Mouse (Mus musculus): ENCODE data around the gene Gm17018.

Gm17018 gene

GRCm38 (mm10) chr19:45549128-45549915, 11.1 kb upstream of the Gm17018 start:
- no peak for DNase-seq

GRCm38 (mm10) chr19:45549948-45550347, 10.5 kb upstream of the Gm17018 start:
- no peak for DNase-seq

- no peak for DNase-seq
Observed at GRCm38 (mm10) chr19:45552187-45552586, 8.2 kb upstream of the Gm17018 start.

GRCm38 (mm10) chr19:45554136-45554535, 6.3 kb upstream of the Gm17018 start:
- DNase-seq: no peak

GRCm38 (mm10) chr19:45565925-45566715, 5.7 kb downstream of the Gm17018 start:
- DNase-seq: no peak

- no peak for DNase-seq
Observed at GRCm38 (mm10) chr19:45567367-45567766, 7.0 kb downstream of the Gm17018 start.

- DNase-seq: no peak
Observed at GRCm38 (mm10) chr19:45573033-45573432, 12.6 kb downstream of the Gm17018 start.

- peak; percentile 69 for DNase-seq
Observed at GRCm38 (mm10) chr19:45573861-45574267, 13.4 kb downstream of the Gm17018 start.

GRCm38 (mm10) chr19:45574339-45574898, 14.0 kb downstream of the Gm17018 start:
- DNase-seq: no peak

- no peak for DNase-seq
Observed at GRCm38 (mm10) chr19:45574941-45575631, 14.7 kb downstream of the Gm17018 start.

GRCm38 (mm10) chr19:45575632-45576001, 15.2 kb downstream of the Gm17018 start:
- no peak for DNase-seq

GRCm38 (mm10) chr19:45577141-45577750, 16.8 kb downstream of the Gm17018 start:
- no peak for DNase-seq

GRCm38 (mm10) chr19:45578976-45579375, 18.6 kb downstream of the Gm17018 start:
- DNase-seq: no peak

- DNase-seq: no peak
Observed at GRCm38 (mm10) chr19:45579416-45579815, 19.0 kb downstream of the Gm17018 start.

- no peak for DNase-seq
Observed at GRCm38 (mm10) chr19:45580235-45580634, 19.8 kb downstream of the Gm17018 start.

- DNase-seq: no peak
Observed at GRCm38 (mm10) chr19:45581257-45581656, 20.8 kb downstream of the Gm17018 start.

- no peak for DNase-seq
Observed at GRCm38 (mm10) chr19:45582161-45582560, 21.7 kb downstream of the Gm17018 start.

GRCm38 (mm10) chr19:45583136-45583535, 22.7 kb downstream of the Gm17018 start:
- DNase-seq: no peak

GRCm38 (mm10) chr19:45584856-45585620, 24.6 kb downstream of the Gm17018 start:
- DNase-seq: no peak

- DNase-seq: no peak
Observed at GRCm38 (mm10) chr19:45586850-45587249, 26.4 kb downstream of the Gm17018 start.

GRCm38 (mm10) chr19:45587509-45588292, 27.3 kb downstream of the Gm17018 start:
- no peak for DNase-seq
